Mouse (Mus musculus): ENCODE measurements around the gene Wipf2. TPM values are rescaled to one million over a fixed set of nuclear protein-coding genes. Genes with fewer than 3 reads are reported as not detected.

The Wipf2 gene
- polyA plus RNA-seq, 3 experiments from 2014 or later, result 10.4 to 15.1 (median 14.2) TPM

- no peak for ATAC-seq
Measured at GRCm38 (mm10) chr11:98947969-98948569, 84.6 kb downstream of the Wipf2 start.

GRCm38 (mm10) chr11:98949242-98949957 lies 86.0 kb downstream of the Wipf2 start:
- ATAC-seq, result no peak

- no peak for ATAC-seq
Measured at GRCm38 (mm10) chr11:98949958-98950460, 86.6 kb downstream of the Wipf2 start.

GRCm38 (mm10) chr11:98950484-98950883 lies 87.0 kb downstream of the Wipf2 start:
- ATAC-seq, result no peak

- ATAC-seq, result no peak
Measured at GRCm38 (mm10) chr11:98951026-98951906, 87.8 kb downstream of the Wipf2 start.

GRCm38 (mm10) chr11:98952111-98952510 lies 88.7 kb downstream of the Wipf2 start:
- ATAC-seq, result no peak

GRCm38 (mm10) chr11:98952736-98953135 lies 89.3 kb downstream of the Wipf2 start:
- ATAC-seq, result peak; percentile 25

- ATAC-seq, result no peak
Measured at GRCm38 (mm10) chr11:98953361-98953760, 89.9 kb downstream of the Wipf2 start.

- no peak for ATAC-seq
Measured at GRCm38 (mm10) chr11:98953835-98954320, 90.4 kb downstream of the Wipf2 start.

- ATAC-seq, result peak; percentile 32
Measured at GRCm38 (mm10) chr11:98954373-98954772, 90.9 kb downstream of the Wipf2 start.

Other genes starting within 250 kb of the Wipf2 start
- 10 to 100 TPM in 2 of 3 experiments, 1 to 10 TPM in 1; 1.3 to 14.8 (median 10.7) TPM for gene Gm12355, start 238.0 kb upstream of the Wipf2 start, polyA plus RNA-seq (2017; shearing (Covaris generic))
- gene Gsdma3, start 237.3 kb upstream of the Wipf2 start, polyA plus RNA-seq (2017; shearing (Covaris generic)), result not detected
- not detected for gene Gsdma2, start 216.9 kb upstream of the Wipf2 start, polyA plus RNA-seq (2017; shearing (Covaris generic))
- not detected for gene Gsdma, start 199.3 kb upstream of the Wipf2 start, polyA plus RNA-seq (2017; shearing (Covaris generic))
- 10 to 100 TPM; 12.9 to 20.6 (median 15.5) TPM for gene Psmd3, start 181.1 kb upstream of the Wipf2 start, polyA plus RNA-seq (2017; shearing (Covaris generic))
- not detected for gene Csf3, start 162.4 kb upstream of the Wipf2 start, polyA plus RNA-seq (2017; shearing (Covaris generic))
- gene Med24, start 134.2 kb upstream of the Wipf2 start, polyA plus RNA-seq (2017; shearing (Covaris generic)), result 10 to 100 TPM; 23.8 to 32.5 (median 28.3) TPM
- gene Thra, start 123.0 kb upstream of the Wipf2 start, polyA plus RNA-seq (2017; shearing (Covaris generic)), result 1 to 10 TPM; 1.3 to 6.3 (median 5.2) TPM
- 1 to 10 TPM; 6.5 to 8.4 (median 7.3) TPM for gene Nr1d1, start 88.3 kb upstream of the Wipf2 start, polyA plus RNA-seq (2017; shearing (Covaris generic))
- gene Msl1, start 68.1 kb upstream of the Wipf2 start, polyA plus RNA-seq (2017; shearing (Covaris generic)), result 10 to 100 TPM; 16.7 to 26.3 (median 20.4) TPM
- gene Casc3, start 58.7 kb upstream of the Wipf2 start, polyA plus RNA-seq (2017; shearing (Covaris generic)), result 10 to 100 TPM in 2 of 3 experiments, 1 to 10 TPM in 1; 8.7 to 14.8 (median 11.6) TPM
- under 1 TPM in 2 of 3 experiments, not detected in 1; 0.32 to 0.63 TPM for gene Rapgefl1, start 26.9 kb upstream of the Wipf2 start, polyA plus RNA-seq (2017; shearing (Covaris generic))
- gene Cdc6, start 44.2 kb downstream of the Wipf2 start, polyA plus RNA-seq (2017; shearing (Covaris generic)), result 10 to 100 TPM in 1 of 3 experiments, 1 to 10 TPM in 2; 5.1 to 40.6 (median 5.2) TPM
- gene Rara, start 64.2 kb downstream of the Wipf2 start, polyA plus RNA-seq (2017; shearing (Covaris generic)), result 1 to 10 TPM; 7.4 to 8.1 (median 7.6) TPM
- not detected for gene Gjd3, start 119.4 kb downstream of the Wipf2 start, polyA plus RNA-seq (2017; shearing (Covaris generic))
- 100 to 1,000 TPM in 1 of 3 experiments, 10 to 100 TPM in 2; 34.9 to 332 (median 36.3) TPM for gene Top2a, start 160.6 kb downstream of the Wipf2 start, polyA plus RNA-seq (2017; shearing (Covaris generic))
- 10 to 100 TPM in 2 of 3 experiments, under 1 TPM in 1; 0.09 to 20.6 (median 14.8) TPM for gene Igfbp4, start 177.6 kb downstream of the Wipf2 start, polyA plus RNA-seq (2017; shearing (Covaris generic))
- under 1 TPM; 0.30 to 0.58 (median 0.51) TPM for gene Tns4, start 225.7 kb downstream of the Wipf2 start, polyA plus RNA-seq (2017; shearing (Covaris generic))

Measured in inflammation-experienced regulatory T-cells, adult 6 months (primary cell).